Mouse (Mus musculus) macrophage (primary cell): Measurements from ENCODE around the gene Tmem116. TPM values are rescaled to one million over a fixed set of nuclear protein-coding genes. Genes with fewer than 3 reads are reported as not detected.

ENCODE experiments used
- H3K27ac ChIP-seq: fragments of 350-480 bp; formaldehyde crosslinking; 2 replicates; pipeline ENCODE4 v1.9.0; 2021
- H3K36me3 ChIP-seq: fragments of 350-480 bp; formaldehyde crosslinking; 2 replicates; pipeline ENCODE4 v1.9.0; 2021; ENCODE audit errors: inconsistent target
- H3K4me3 ChIP-seq: fragments of 350-480 bp; formaldehyde crosslinking; 2 replicates; pipeline ENCODE4 v1.9.0; 2021; ENCODE audit errors: inconsistent target
- H3K79me2 ChIP-seq: fragments of 350-480 bp; formaldehyde crosslinking; 2 replicates; pipeline ENCODE4 v1.9.0; 2021; ENCODE audit errors: inconsistent target
- WGBS: methylation state at CpG from one replicate; pipeline ENCODE4 v1.1.7; 2026; ENCODE audit warnings: inconsistent platforms; ENCODE audit not compliant: missing documents; 5-methylcytosine and 5-hydroxymethylcytosine counted together
- polyA plus RNA-seq: library from polyadenylated mRNA; stranded (reverse); fragments of 250-400 nt; gene quantifications from 3 replicates; pipeline ENCODE4 v1.2.4, GENCODE M21; 2018; ENCODE audit warnings: inconsistent platforms

Gene Tmem116
- polyA plus RNA-seq, 1 experiment from 2014 or later = 1.9 TPM

- Histone ChIP-seq H3K79me2 (peaks cover 55% of the 10 kb centered on the region), H3K27ac (peak within 1 kb of the TSS; percentile 97), H3K36me3 (peaks cover 25% of the 10 kb centered on the region), H3K4me3 (peak within 1 kb of the TSS; percentile 88)
- 2% methylated on average over 92 of the region's 97 CpGs for WGBS
Observed at GRCm38 (mm10) chr5:121452026-121452869, 555 bp downstream of the Tmem116 start, which contains the start of gene Erp29. Gene Erp29, minus strand, starts transcription at chr5:121452506.

GRCm38 (mm10) chr5:121452906-121453305 is 1.2 kb downstream of the Tmem116 start:
- Histone ChIP-seq H3K79me2 (peaks cover 48% of the 10 kb centered on the region), H3K4me3 (peak overlapping the region; percentile 88), H3K27ac (peak overlapping the region; percentile 97), H3K36me3 (peaks cover 19% of the 10 kb centered on the region)
- WGBS = 9% methylated on average over 9 of the region's 9 CpGs

- Histone ChIP-seq H3K36me3 (peaks cover 8% of the 10 kb centered on the region; the same call in 1 of the 2 replicates), H3K27ac (peak overlapping the region; percentile 97), H3K79me2 (peaks cover 38% of the 10 kb centered on the region), H3K4me3 (no peak overlapping the region)
- WGBS = 83% methylated on average over 13 of the region's 13 CpGs
Observed at GRCm38 (mm10) chr5:121453743-121454502, 2.2 kb downstream of the Tmem116 start.

GRCm38 (mm10) chr5:121454503-121454782 is 2.8 kb downstream of the Tmem116 start:
- Histone ChIP-seq H3K27ac (peak overlapping the region; percentile 97), H3K4me3 (no peak overlapping the region), H3K36me3 (peaks cover 3% of the 10 kb centered on the region; the same call in 1 of the 2 replicates), H3K79me2 (peaks cover 33% of the 10 kb centered on the region)
- WGBS = 100% methylated on average over 3 of the region's 3 CpGs

GRCm38 (mm10) chr5:121455510-121456265 is 4.0 kb downstream of the Tmem116 start:
- WGBS = 88% methylated on average over 9 of the region's 9 CpGs

GRCm38 (mm10) chr5:121461339-121462170 is 9.9 kb downstream of the Tmem116 start:
- no peaks in the 10 kb centered on the region for H3K36me3 ChIP-seq
- H3K27ac ChIP-seq = no peak overlapping the region
- H3K4me3 ChIP-seq = no peak overlapping the region
- no peaks in the 10 kb centered on the region for H3K79me2 ChIP-seq
- 86% methylated on average over 4 of the region's 4 CpGs for WGBS

More at GRCm38 (mm10) chr5:121455510-121456265, 4.0 kb downstream of the Tmem116 start:
- H3K27ac ChIP-seq = no peak overlapping the region
- no peak overlapping the region for H3K4me3 ChIP-seq
- peaks cover 20% of the 10 kb centered on the region for H3K79me2 ChIP-seq
- H3K36me3 ChIP-seq = no peaks in the 10 kb centered on the region

- no peaks in the 10 kb centered on the region for H3K36me3 ChIP-seq
- H3K27ac ChIP-seq = no peak overlapping the region
- 18% methylated on average over 1 of the region's 1 CpGs for WGBS
- no peak overlapping the region for H3K4me3 ChIP-seq
- H3K79me2 ChIP-seq = no peaks in the 10 kb centered on the region
Observed at GRCm38 (mm10) chr5:121462171-121462502, 10.4 kb downstream of the Tmem116 start.

- no peak overlapping the region for H3K27ac ChIP-seq
Observed at GRCm38 (mm10) chr5:121462967-121463366, 11.3 kb downstream of the Tmem116 start.

GRCm38 (mm10) chr5:121463601-121464250 is 12.0 kb downstream of the Tmem116 start:
- H3K27ac ChIP-seq = no peak overlapping the region
- H3K79me2 ChIP-seq = no peaks in the 10 kb centered on the region
- no peak overlapping the region for H3K4me3 ChIP-seq
- no peaks in the 10 kb centered on the region for H3K36me3 ChIP-seq
- 88% methylated on average over 4 of the region's 5 CpGs for WGBS

More at GRCm38 (mm10) chr5:121462967-121463366, 11.3 kb downstream of the Tmem116 start:
- Histone ChIP-seq H3K79me2 (no peaks in the 10 kb centered on the region), H3K4me3 (no peak overlapping the region), H3K36me3 (no peaks in the 10 kb centered on the region)
- WGBS = 88% methylated on average over 3 of the region's 5 CpGs

GRCm38 (mm10) chr5:121469566-121469965 is 17.9 kb downstream of the Tmem116 start:
- H3K36me3 ChIP-seq = no peaks in the 10 kb centered on the region
- no peak overlapping the region for H3K4me3 ChIP-seq
- H3K79me2 ChIP-seq = no peaks in the 10 kb centered on the region
- H3K27ac ChIP-seq = no peak overlapping the region
- 71% methylated on average over 3 of the region's 3 CpGs for WGBS

- WGBS = 78% methylated on average over 2 of the region's 2 CpGs
- H3K4me3 ChIP-seq = no peak overlapping the region
- no peak overlapping the region for H3K27ac ChIP-seq
- H3K79me2 ChIP-seq = no peaks in the 10 kb centered on the region
- H3K36me3 ChIP-seq = no peaks in the 10 kb centered on the region
Observed at GRCm38 (mm10) chr5:121472411-121472810, 20.7 kb downstream of the Tmem116 start.

- Histone ChIP-seq H3K36me3 (no peaks in the 10 kb centered on the region), H3K27ac (no peak overlapping the region), H3K79me2 (no peaks in the 10 kb centered on the region), H3K4me3 (no peak overlapping the region)
- 90% methylated on average over 6 of the region's 7 CpGs for WGBS
Observed at GRCm38 (mm10) chr5:121474610-121475009, 22.9 kb downstream of the Tmem116 start.

GRCm38 (mm10) chr5:121476040-121476439 is 24.3 kb downstream of the Tmem116 start:
- Histone ChIP-seq H3K4me3 (no peak overlapping the region), H3K79me2 (no peaks in the 10 kb centered on the region), H3K27ac (no peak overlapping the region), H3K36me3 (no peaks in the 10 kb centered on the region)
- WGBS = 100% methylated on average over 1 of the region's 1 CpGs
